Mouse (Mus musculus) skeletal muscle tissue, adult 2 months (tissue): ENCODE data around the gene Sept5.

Source experiments
- DNase-seq: peaks from one replicate; pipeline ENCODE4 v3.0.0-alpha.2; 2012; ENCODE audit warnings: low read depth, low spot score

Sept5 gene

GRCm38 (mm10) chr16:18583673-18584357 lies 45.9 kb downstream of the Sept5 start:
- no peak for DNase-seq

GRCm38 (mm10) chr16:18583169-18583568 lies 46.6 kb downstream of the Sept5 start:
- DNase-seq: no peak

- no peak for DNase-seq
Observed at GRCm38 (mm10) chr16:18582426-18583148, 47.2 kb downstream of the Sept5 start.

- DNase-seq: no peak
Observed at GRCm38 (mm10) chr16:18581623-18582205, 48.0 kb downstream of the Sept5 start.

GRCm38 (mm10) chr16:18581050-18581622 lies 48.6 kb downstream of the Sept5 start:
- no peak for DNase-seq

GRCm38 (mm10) chr16:18580389-18580788 lies 49.4 kb downstream of the Sept5 start:
- DNase-seq: no peak

- no peak for DNase-seq
Observed at GRCm38 (mm10) chr16:18577599-18578160, 52.1 kb downstream of the Sept5 start.

GRCm38 (mm10) chr16:18577071-18577470 lies 52.7 kb downstream of the Sept5 start:
- no peak for DNase-seq

GRCm38 (mm10) chr16:18574196-18574595 lies 55.6 kb downstream of the Sept5 start:
- DNase-seq: no peak
